Mouse (Mus musculus): Measurements from ENCODE around the gene Ipo11.

GRCm38 (mm10) chr13:106945518-106945917, 8.8 kb upstream of the Ipo11 start:
- TF ChIP-seq CTCF (IDR thresholded peaks at IDR 0.05; ENCODE audit: insufficient read depth, low read length) = no peak
- no peak for TF ChIP-seq POLR2A (IDR thresholded peaks at IDR 0.05; ENCODE audit: borderline replicate concordance, extremely low read depth, low read depth, low read length)
